Mouse (Mus musculus) lung, adult 18-20 months (tissue): Measurements from ENCODE around the gene Dpep2nb.

Experiments used
- DNase-seq, 2 experiments: peaks; one replicate each; pipeline ENCODE4 v3.0.0; 2022; ENCODE audit warnings: mixed read lengths in 2 of 2

Dpep2nb gene

DNA sequence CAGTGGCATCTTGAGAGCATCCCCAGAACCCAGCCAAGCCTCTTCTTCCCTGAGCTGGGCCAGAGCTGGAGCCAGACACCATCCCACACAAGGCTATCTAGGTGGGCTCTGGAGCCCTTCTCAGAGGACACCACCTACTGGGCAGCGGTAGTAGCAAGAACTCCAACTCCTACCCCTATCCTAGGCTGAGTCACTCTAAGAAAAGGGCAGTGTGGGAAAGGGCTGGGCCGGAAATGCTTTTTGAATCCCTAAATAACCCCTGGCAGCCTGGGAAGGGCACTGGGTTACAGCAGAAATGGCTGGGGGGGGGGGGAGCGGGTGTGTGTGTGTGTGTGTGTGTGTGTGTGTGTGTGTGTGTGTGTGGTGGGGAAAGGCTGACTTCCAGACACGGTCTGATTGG lies 48.0 kb downstream of the Dpep2nb start:
- peak; percentile 50 to 63 for DNase-seq

DNA sequence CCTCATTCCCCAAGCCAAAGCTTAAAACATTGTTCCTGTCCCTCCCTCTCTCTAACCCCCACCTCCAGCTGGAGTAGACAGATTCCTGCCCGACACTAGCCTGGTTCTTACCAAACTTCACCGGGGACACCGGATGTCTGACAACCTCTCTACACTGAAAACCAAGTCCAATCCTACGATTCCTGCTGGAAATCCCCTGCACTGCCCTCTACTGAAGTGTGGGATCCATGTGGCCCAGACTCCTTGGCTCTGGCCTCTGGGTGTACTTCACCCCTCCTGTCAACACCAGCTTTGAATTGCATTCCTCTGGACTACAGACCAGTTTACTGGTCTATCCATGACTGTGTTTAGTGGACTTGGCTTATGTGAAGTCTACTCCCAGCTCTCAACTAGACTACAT lies 49.2 kb downstream of the Dpep2nb start:
- peak in 1 of 2 experiments; percentile 31 for DNase-seq

GRCm38 (mm10) chr8:105951057-105951659 lies 54.6 kb downstream of the Dpep2nb start:
- DNase-seq = no peak

DNA sequence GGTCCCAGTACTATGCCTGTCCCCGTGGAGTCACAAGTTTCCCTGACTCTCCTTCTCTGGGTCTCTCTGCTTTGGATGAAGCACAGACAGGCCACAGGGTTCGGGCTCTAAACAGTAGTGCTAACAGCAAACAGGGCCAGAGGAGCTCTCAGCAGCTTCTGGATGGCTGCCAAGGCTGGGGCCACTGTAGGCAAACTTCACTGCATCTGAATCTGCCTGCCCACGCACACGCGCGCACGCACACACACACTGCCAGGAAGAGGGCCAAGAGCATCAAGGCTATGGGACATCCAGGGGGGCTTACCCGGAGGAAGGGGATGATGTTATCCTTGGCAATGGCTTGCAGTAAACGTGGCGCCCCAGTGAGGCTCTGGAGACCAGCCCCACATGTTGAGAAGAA lies 56.4 kb downstream of the Dpep2nb start:
- DNase-seq = no peak
